Mouse (Mus musculus) MEL (cell line): ENCODE results near the gene Zyg11b. TPM values are rescaled to one million over a fixed set of nuclear protein-coding genes. Genes with fewer than 3 reads are reported as not detected.

Experiments used
- DNase-seq: peaks from one replicate; pipeline ENCODE4 v3.0.0; 2011; ENCODE audit warnings: low read depth, low spot score
- H3K27ac ChIP-seq: 2 replicates; pipeline ENCODE4 v1.5.1; 2012; ENCODE audit warnings: low read depth, mild to moderate bottlenecking, control low read depth, low read length, moderate library complexity; ENCODE audit not compliant: control insufficient read depth
- H3K27me3 ChIP-seq, 2 experiments: fragments of 150-350 bp in 1 of 2; sonication (generic) in 1 of 2; 2 replicates each; pipeline ENCODE4 v1.6.1; 2012; ENCODE audit warnings: low read length in 2 of 2, mild to moderate bottlenecking in 2 of 2, improper control_type of control experiment in 1 of 2, moderate library complexity in 1 of 2; ENCODE audit not compliant: insufficient read depth in 2 of 2, control insufficient read depth in 1 of 2
- H3K36me3 ChIP-seq, 2 experiments: 2 replicates each; pipeline ENCODE4 v1.6.1; 2012 to 2014; ENCODE audit warnings: low read length in 2 of 2, improper control_type of control experiment in 1 of 2, inconsistent platforms in 1 of 2, mild to moderate bottlenecking in 1 of 2; ENCODE audit not compliant: insufficient read depth in 2 of 2, control insufficient read depth in 1 of 2
- H3K4me1 ChIP-seq, 2 experiments: fragments of 150-350 bp in 1 of 2; sonication (generic) in 1 of 2; 2 replicates each; pipeline ENCODE4 v1.6.1; 2012; ENCODE audit warnings: low read length in 2 of 2, improper control_type of control experiment in 1 of 2, mild to moderate bottlenecking in 1 of 2; ENCODE audit not compliant: insufficient read depth in 2 of 2, control insufficient read depth in 1 of 2
- H3K4me3 ChIP-seq, 2 experiments: fragments of 150-350 bp in 1 of 2; sonication (generic) in 1 of 2; 2 replicates each; pipeline ENCODE4 v1.5.1; 2012; ENCODE audit warnings: low read depth in 2 of 2, low read length in 2 of 2, mild to moderate bottlenecking in 2 of 2, moderate library complexity in 2 of 2, control low read depth in 1 of 2, improper control_type of control experiment in 1 of 2; ENCODE audit not compliant: control insufficient read depth in 1 of 2, insufficient read depth in 1 of 2
- H3K79me2 ChIP-seq: 2 replicates; pipeline ENCODE4 v1.6.1; 2012; ENCODE audit warnings: mild to moderate bottlenecking, low read length, moderate library complexity; ENCODE audit not compliant: control insufficient read depth, poor library complexity, insufficient read depth
- H3K9ac ChIP-seq: 2 replicates; pipeline ENCODE4 v1.6.1; 2012; ENCODE audit warnings: low read depth, mild to moderate bottlenecking, control low read depth, low read length, moderate library complexity; ENCODE audit not compliant: control insufficient read depth, poor library complexity, severe bottlenecking
- H3K9me3 ChIP-seq: fragments of 150-350 bp; sonication (generic); replicated peaks from 2 replicates; pipeline ENCODE4 v1.6.1; 2012; ENCODE audit warnings: mild to moderate bottlenecking, low read length, improper control_type of control experiment, moderate library complexity; ENCODE audit not compliant: insufficient read depth
- CTCF ChIP-seq, 3 experiments: IDR thresholded peaks in 2 of 3; conservative IDR thresholded peaks in 1 of 3; 2 replicates each; pipeline ENCODE4 v1.5.1; 2011 to 2012; ENCODE audit warnings: low read length in 3 of 3, low read depth in 2 of 3, mild to moderate bottlenecking in 2 of 3, improper control_type of control experiment in 1 of 3, inconsistent platforms in 1 of 3, mixed read lengths in 1 of 3, moderate library complexity in 1 of 3; ENCODE audit not compliant: control insufficient read depth in 1 of 3, insufficient read depth in 1 of 3, poor library complexity in 1 of 3, severe bottlenecking in 1 of 3
- E2F4 ChIP-seq: IDR thresholded peaks from 2 replicates; pipeline ENCODE4 v1.6.1; 2011; ENCODE audit warnings: low read depth, low read length, improper control_type of control experiment, borderline replicate concordance
- ELF1 ChIP-seq: IDR thresholded peaks from 2 replicates; pipeline ENCODE4 v1.6.1; 2014; ENCODE audit warnings: low read depth, mild to moderate bottlenecking, inconsistent platforms, low read length, improper control_type of control experiment, moderate library complexity
- GABPA ChIP-seq: IDR thresholded peaks from 2 replicates; pipeline ENCODE4 v1.6.1; 2012; ENCODE audit warnings: low read depth, mild to moderate bottlenecking, inconsistent platforms, low read length, improper control_type of control experiment, moderate library complexity
- MAFK ChIP-seq: IDR thresholded peaks from 2 replicates; pipeline ENCODE4 v1.6.1; 2011; ENCODE audit warnings: low read depth, mild to moderate bottlenecking, low read length, improper control_type of control experiment, borderline replicate concordance
- RAD21 ChIP-seq: IDR thresholded peaks from 2 replicates; pipeline ENCODE4 v1.6.1; 2011; ENCODE audit warnings: mild to moderate bottlenecking, low read depth, low read length, improper control_type of control experiment
- SMC3 ChIP-seq: IDR thresholded peaks from 2 replicates; pipeline ENCODE4 v1.6.1; 2011; ENCODE audit warnings: low read depth, low read length, improper control_type of control experiment
- UBTF ChIP-seq: IDR thresholded peaks from 2 replicates; pipeline ENCODE4 v1.6.1; 2012; ENCODE audit warnings: low read depth, mild to moderate bottlenecking, inconsistent platforms, low read length, improper control_type of control experiment, moderate library complexity, borderline replicate concordance; ENCODE audit not compliant: insufficient read depth
- USF1 ChIP-seq: IDR thresholded peaks from 2 replicates; pipeline ENCODE4 v1.6.1; 2014; ENCODE audit warnings: low read depth, mild to moderate bottlenecking, inconsistent platforms, low read length, improper control_type of control experiment, moderate library complexity
- ZMIZ1 ChIP-seq: IDR thresholded peaks from 2 replicates; pipeline ENCODE4 v1.6.1; 2012; ENCODE audit warnings: low read depth, mild to moderate bottlenecking, inconsistent platforms, low read length, improper control_type of control experiment, moderate library complexity
- ZNF384 ChIP-seq: IDR thresholded peaks from 2 replicates; pipeline ENCODE4 v1.6.1; 2012; ENCODE audit warnings: low read depth, mild to moderate bottlenecking, inconsistent platforms, low read length, improper control_type of control experiment
- polyA plus RNA-seq, 2 experiments: library from polyadenylated mRNA; stranded (reverse) in 1 of 2; unstranded in 1 of 2; fragments of >175 nt in 1 of 2; fragments of >200 nt in 1 of 2; gene quantifications; 2 replicates each; pipeline versions ENCODE4 v1.2.1 to v1.2.4; 2012; ENCODE audit warnings: low replicate concordance in 2 of 2, low read depth in 1 of 2; ENCODE audit not compliant: insufficient read length in 2 of 2, insufficient read depth in 1 of 2, missing spikeins in 1 of 2
- total RNA-seq: library from RNA; depleted of rRNA; stranded (reverse); fragments of 300-350 nt; gene quantifications from 2 replicates; pipeline ENCODE4 v1.2.3, GENCODE M21; 2012

The Zyg11b gene
- total and polyA plus RNA-seq, 3 experiments, result 7.7 to 9.2 TPM; not detected in 1

DNA sequence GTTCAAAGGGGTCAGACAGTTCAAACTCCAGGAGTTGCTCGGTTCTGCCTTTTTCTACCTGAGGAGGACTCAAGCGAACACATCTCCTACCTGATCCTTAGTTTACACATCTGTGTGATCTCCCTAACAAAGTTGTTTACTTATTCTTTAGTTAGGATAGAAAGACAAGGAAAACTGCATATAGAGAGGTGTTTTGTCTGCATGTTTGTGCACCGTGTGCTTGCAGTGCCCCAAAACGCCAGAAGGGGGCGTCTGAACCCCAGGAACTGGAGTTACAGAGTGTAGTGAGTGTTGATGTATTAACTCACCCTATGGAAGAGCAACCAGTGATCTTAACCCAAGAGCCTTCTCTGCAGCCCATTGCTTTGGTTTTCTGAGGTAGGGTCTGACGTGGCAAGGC is 18.9 kb upstream of the Zyg11b start:
- H3K79me2 ChIP-seq, result no peaks in the 10 kb centered on the region
- H3K4me3 ChIP-seq, result no peak overlapping the region
- H3K9ac ChIP-seq, result no peak overlapping the region
- H3K36me3 ChIP-seq, result no peaks in the 10 kb centered on the region; a peak in 2 of 4 replicates
- TF ChIP-seq CTCF (IDR thresholded peaks at IDR 0.05 in 2 of 3, conservative IDR thresholded peaks at IDR 0.05 in 1 of 3; ENCODE audit: control insufficient read depth in 1 of 3, insufficient read depth in 1 of 3, low read depth in 2 of 3, low read length in 3 of 3, poor library complexity in 1 of 3, severe bottlenecking in 1 of 3) (peak; percentile 56 to 75 (median 63)), RAD21 (peak; percentile 44), UBTF (no peak), E2F4 (no peak), ZNF384 (no peak), SMC3 (peak; percentile 9; the same call in 1 of the 2 replicates), USF1 (no peak), MAFK (no peak)
- DNase-seq, result peak; percentile 40
- H3K27me3 ChIP-seq, result no peaks in the 10 kb centered on the region
- peaks cover 0 to 19% of the 10 kb centered on the region in 2 experiments; a peak in 2 of 4 replicates for H3K4me1 ChIP-seq
- no peak overlapping the region for H3K27ac ChIP-seq
- H3K9me3 ChIP-seq, result no peaks in the 10 kb centered on the region

DNA sequence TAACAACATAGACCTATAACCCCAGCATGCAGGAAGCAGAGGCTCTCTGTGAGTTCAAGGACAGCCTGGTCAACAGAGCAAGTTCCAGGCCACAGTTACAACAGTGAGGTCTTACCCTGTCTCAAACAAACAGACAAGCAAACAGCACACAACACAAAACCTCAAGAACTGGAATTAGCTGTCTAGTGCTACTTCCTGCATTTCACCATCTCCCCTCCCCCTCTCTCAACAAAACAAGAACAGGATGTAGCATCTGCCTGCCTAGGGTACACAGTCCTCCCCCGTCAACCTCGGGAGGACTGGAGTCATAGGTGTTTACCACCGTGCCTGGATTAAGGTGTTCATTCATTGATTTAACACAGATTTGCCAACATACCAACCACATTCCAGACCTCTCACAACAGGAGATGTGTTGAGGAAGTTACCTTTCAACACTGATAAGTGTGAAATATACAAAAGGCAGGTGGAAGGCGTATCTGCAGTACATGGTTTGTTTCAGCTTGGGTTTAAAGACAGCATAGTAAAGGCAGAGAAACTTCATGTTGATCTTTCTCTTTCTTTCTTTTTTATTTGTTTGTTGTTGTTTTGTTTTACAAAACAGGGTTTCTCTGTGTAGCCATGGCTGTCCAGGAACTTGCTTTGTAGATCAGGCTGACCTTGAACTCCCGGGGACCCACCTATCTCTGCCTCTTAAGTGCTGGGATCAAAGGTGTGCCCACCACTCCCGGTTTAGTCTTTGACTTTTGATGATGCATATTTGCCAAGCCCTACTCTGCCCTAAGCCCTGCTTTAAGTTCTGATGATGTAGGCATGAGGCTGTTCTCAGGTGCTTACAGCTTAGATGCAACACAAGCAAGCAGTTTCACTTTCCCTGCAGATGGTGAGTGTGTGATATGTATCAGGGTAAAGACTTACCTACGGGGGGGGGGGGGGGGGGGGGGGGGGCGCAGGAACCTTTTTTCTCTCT is 18.0 kb upstream of the Zyg11b start:
- no peaks in the 10 kb centered on the region for H3K79me2 ChIP-seq
- H3K27ac ChIP-seq, result no peak overlapping the region
- H3K27me3 ChIP-seq, result no peaks in the 10 kb centered on the region
- 0 out of 2 replicates have a peak, but pooled peaks have one; percentile 19 for TF ChIP-seq ELF1
- TF ChIP-seq ZMIZ1, result no peak
- no peak for TF ChIP-seq GABPA
- no peak overlapping the region for H3K9ac ChIP-seq
- peaks cover 0 to 19% of the 10 kb centered on the region in 2 experiments; a peak in 2 of 4 replicates for H3K4me1 ChIP-seq
- no peaks in the 10 kb centered on the region for H3K9me3 ChIP-seq
- DNase-seq, result peak; percentile 57
- H3K4me3 ChIP-seq, result no peak overlapping the region
- H3K36me3 ChIP-seq, result no peaks in the 10 kb centered on the region; a peak in 2 of 4 replicates
